Mouse (Mus musculus): ENCODE results near the gene Faf1.

The Faf1 gene

GRCm38 (mm10) chr4:109978858-109979340 is 302.5 kb downstream of the Faf1 start:
- DNase-seq (ENCODE audit: low read depth, low spot score): no peak

DNA sequence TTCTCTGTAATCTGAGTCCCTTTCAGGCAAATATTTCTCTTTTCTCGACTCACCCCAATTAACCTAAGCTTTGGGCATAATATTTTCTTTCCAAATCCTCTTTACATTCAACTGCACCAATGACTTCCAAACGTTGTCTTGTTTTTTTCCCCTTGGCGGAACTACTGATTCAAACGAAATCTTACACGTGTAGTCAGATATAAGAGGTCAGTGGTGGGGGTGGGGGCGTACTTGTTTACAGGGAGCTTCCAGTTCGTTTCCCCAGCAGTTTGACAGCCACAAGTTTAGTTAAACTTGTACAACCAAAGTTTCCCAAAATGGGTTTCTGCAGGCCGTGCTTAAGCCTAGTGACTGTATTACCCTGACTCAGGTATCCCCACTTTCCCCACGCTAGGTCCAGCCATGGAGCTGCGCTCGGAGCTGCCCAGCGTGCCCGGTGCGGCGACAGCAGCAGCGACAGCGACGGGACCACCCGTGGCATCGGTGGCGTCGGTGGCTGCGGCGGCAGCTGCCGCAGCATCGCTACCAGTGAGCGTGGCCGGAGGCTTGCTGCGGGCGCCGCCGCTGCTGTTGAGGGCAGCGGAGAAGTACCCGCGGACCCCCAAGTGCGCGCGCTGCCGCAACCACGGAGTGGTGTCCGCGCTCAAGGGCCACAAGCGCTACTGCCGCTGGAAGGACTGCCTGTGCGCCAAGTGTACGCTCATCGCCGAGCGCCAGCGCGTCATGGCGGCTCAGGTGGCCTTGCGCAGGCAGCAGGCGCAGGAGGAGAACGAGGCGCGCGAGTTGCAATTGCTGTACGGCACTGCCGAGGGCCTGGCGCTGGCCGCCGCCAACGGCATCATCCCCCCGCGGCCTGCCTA is 303.3 kb downstream of the Faf1 start:
- peak; percentile 45 for DNase-seq (ENCODE audit: low read depth, low spot score)

DNA sequence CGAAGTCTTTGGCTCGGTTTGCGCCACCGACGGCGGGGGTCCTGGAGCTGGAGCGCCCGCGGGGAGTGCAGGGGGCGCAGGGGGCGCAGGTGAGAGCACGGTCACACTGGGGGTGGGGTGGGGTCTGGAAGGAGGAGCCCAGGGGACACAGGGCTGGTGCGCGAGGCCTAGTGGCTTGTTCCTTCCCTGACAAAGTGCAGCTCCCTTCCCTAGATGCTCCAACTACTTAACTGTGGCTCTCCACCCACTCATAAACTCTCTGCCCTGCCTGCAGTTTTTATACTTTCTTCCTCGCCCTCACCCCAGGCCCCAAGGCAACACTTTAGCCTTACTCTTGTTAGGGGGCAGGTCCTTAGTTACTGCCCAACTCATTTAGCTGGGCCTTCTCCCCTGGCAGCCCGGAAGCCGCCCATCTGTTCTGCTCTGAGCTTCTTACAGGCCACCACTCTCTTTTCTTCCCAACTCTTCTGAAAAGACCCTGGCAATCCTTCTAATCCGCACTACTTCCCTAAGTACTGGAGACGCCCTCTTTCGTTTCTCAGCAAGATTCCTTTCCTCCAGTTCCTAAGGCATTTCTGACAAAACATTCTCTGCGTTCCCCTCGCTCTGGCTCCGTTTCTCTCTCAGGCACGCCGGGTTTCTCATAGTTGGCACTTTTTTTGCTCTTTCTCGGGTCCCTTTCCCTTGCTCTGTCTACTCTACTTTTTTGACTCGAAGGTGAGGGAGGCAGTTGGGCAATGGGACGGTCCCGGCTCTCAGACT is 304.1 kb downstream of the Faf1 start:
- peak; percentile 48 for DNase-seq (ENCODE audit: low read depth, low spot score)

- DNase-seq (ENCODE audit: low read depth, low spot score): peak; percentile 28
These were observed 304.9 kb downstream of the Faf1 start for GRCm38 (mm10) chr4:109981083-109981870.

GRCm38 (mm10) chr4:109981871-109982680 is 305.7 kb downstream of the Faf1 start:
- no peak for DNase-seq (ENCODE audit: low read depth, low spot score)

DNA sequence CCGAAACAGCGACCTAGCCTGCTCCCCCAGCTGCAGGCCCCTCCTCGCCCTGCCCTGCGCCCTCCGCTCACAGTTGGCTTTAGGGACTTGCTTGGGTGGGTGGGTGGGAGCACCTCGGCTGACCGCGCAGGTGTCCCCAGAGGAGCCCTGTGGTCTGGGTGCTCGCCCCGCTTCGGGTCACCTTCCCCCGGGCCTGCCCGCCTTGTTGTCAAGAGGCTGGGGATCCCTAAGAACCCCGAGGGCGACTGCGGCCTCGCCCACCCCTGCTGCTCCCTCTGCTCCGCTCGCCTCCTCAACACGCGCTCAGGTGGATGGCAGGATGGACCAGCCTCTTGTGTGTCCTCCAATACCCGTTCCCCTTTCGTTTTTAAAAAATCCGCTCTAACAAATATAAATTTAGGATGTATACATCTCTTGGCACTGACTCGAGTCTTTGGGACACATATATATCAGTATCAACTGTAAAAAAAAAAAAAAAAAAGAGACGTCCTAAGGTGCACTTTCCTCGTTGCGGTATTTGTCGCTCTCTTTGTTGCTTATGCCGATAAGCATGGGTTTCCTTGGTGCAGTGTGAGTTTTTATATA is 306.4 kb downstream of the Faf1 start:
- peak; percentile 17 for DNase-seq (ENCODE audit: low read depth, low spot score)

DNA sequence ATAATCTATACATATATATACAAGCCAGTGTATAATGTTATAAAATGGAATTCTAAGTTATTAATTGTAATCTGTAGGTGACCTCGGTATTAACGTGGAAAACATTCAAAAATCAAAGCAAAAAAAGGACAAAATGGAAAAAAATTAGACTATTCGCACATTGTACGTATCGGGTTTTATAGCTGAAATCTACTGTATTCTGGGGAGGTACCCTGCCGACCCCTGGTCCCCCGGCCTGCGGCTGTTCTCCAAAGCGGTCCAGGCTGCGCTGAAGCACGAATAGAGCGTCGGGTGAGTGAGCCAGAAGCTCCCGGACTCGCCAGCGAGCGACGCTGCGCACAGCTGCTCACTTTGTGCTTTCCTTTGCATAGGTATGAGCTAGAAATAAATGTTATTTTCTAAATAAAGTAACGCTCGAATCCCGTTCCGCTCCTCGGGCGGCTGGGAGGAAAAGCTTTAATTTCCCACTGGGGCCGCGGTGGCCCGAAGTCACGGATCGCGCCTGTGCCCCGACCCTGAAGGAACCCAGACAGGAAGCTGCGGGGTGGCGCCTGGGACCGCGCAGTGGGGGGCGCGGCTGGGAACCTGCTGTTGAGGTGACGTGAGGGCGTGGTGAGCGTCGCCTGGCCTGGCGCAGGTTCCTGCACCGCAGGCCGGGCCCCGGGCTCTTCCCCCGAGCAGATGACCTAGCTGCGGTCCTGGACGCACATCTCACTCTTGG is 307.1 kb downstream of the Faf1 start:
- DNase-seq (ENCODE audit: low read depth, low spot score): peak; percentile 58

- no peak for DNase-seq (ENCODE audit: low read depth, low spot score)
These were observed 307.6 kb downstream of the Faf1 start for GRCm38 (mm10) chr4:109984011-109984411.

DNA sequence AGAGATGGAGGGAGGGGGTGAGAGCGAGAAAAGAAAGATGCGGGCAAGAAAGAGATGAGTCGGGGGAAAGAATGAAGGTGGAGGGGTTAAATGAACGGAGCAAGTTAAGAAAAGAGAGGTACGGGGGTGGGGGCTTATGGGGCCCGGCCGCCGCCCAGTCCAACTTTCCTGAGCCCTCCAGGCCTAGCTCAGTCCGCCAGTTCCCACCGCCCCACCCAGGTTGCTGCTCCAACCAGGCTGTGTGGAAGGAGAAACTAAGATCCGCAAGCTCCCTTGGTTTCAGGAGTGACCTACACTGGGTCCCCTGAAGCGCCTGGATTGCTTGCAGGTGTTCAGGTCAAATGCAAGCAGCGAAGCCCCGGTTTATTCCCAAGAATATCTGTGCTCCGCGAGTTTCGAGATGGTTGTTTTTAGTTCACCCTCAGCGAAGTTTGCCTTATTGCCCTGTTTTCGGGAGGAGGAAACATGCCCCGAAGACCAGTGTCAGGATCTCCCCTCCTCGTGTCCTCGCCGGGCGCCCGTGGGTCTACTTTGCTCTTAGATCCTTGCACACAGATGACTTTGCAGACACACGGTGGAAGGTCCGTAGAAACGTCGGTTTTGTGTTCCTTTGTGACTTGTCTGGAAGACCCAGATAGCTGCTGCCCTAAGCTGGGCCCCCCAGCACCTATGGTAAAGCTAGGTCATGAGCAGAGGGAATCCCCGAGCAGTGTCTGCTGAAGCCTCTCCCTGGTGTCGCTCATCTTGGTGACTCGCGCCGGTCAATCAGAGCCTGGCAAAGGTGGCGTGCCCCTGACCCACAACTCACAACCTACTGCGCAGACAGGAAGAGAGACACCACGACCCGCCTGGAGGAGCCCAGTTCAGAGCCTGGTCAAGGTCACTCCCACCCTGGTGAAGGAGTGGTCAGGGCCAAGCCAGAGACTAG is 308.4 kb downstream of the Faf1 start:
- peak; percentile 23 for DNase-seq (ENCODE audit: low read depth, low spot score)

GRCm38 (mm10) chr4:109985424-109986172 is 309.2 kb downstream of the Faf1 start:
- DNase-seq (ENCODE audit: low read depth, low spot score): no peak

DNA sequence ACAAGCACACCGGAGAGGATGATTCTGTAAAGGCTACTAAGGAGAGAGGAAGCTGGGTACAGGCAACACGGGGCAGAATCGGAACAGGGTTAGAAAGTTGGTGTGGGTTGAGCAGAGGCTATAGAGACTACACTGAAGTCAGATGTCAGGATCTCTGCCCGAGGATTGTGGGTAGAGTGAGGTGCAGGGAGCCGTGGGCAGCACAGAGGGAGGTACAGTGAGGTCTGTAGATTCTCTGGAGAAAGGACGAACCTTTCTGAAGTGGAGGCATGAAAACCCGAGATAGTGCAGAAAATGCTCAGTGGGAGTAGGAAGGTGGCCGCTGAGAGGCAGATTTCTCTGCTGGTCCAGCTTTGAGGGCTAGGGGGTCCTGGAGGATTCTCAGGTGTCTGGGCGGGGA is 309.9 kb downstream of the Faf1 start:
- DNase-seq (ENCODE audit: low read depth, low spot score): no peak

- no peak for DNase-seq (ENCODE audit: low read depth, low spot score)
These were observed 310.5 kb downstream of the Faf1 start for GRCm38 (mm10) chr4:109986748-109987355.

DNA sequence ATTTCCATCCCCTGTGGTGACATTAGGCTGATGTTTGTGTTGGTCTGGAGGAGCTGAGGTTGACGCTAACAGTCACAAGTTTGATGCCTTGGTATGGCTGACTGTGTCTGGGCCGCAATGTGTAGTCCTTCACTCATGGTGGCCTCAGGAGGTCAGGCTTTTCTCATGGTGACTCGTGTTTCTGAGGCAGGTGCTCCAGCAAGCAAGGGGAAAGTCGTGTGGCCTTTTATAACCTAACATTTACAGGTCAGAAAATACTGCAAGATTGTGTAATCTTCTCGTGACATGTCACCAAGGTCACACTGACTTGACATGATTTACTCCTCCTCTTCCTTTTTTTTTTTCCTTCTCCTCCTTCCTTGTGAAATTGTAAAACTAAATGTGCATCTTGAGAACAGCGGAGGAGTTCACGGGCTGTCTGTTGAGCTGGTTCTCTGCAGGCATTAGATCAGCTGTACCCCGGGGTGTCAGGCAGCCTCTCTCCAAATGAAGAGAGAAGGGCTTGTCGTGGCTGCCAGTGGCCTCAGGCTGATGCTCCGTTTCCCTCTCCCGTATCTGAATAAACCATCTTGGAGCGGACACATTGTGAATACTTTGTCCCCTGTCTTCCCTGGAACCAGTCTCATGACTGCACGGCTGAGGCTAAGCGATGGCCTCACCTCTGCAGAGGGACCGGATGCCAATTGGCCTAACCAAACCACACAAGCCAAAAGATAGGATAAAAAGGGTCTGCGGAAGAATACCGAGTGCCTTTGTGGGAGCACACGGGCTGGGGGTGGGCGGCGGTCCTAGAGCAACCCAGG is 311.4 kb downstream of the Faf1 start:
- no peak for DNase-seq (ENCODE audit: low read depth, low spot score)

- DNase-seq (ENCODE audit: low read depth, low spot score): no peak
These were observed 312.0 kb downstream of the Faf1 start for GRCm38 (mm10) chr4:109988411-109988810.

DNA sequence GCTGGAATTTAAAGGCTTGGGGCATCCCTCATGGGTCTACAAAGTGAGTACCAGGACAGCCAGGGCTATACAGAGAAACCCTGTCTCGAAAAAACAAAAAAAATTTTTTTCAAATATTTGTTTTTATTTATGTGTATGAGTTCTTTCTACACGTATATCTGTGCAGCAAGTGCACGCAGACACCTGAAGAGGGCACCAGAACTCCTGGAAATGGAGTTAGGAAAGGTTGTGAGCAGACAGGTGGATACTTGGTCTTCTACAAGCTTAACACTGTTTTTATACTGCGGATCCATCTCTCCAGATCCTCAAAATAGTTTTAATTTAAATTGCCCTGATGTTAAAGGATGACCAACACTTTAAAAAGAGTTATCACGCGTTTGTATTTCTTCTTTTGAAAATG is 312.8 kb downstream of the Faf1 start:
- DNase-seq (ENCODE audit: low read depth, low spot score): peak; percentile 25

GRCm38 (mm10) chr4:110006044-110006443 is 329.7 kb downstream of the Faf1 start:
- DNase-seq (ENCODE audit: low read depth, low spot score): no peak
